Mouse (Mus musculus): ENCODE data around the gene Cep295. TPM values are rescaled to one million over a fixed set of nuclear protein-coding genes. Genes with fewer than 3 reads are reported as not detected.

The Cep295 gene
- polyA plus RNA-seq, 1 experiment from 2014 or later: 24.8 TPM

DNA sequence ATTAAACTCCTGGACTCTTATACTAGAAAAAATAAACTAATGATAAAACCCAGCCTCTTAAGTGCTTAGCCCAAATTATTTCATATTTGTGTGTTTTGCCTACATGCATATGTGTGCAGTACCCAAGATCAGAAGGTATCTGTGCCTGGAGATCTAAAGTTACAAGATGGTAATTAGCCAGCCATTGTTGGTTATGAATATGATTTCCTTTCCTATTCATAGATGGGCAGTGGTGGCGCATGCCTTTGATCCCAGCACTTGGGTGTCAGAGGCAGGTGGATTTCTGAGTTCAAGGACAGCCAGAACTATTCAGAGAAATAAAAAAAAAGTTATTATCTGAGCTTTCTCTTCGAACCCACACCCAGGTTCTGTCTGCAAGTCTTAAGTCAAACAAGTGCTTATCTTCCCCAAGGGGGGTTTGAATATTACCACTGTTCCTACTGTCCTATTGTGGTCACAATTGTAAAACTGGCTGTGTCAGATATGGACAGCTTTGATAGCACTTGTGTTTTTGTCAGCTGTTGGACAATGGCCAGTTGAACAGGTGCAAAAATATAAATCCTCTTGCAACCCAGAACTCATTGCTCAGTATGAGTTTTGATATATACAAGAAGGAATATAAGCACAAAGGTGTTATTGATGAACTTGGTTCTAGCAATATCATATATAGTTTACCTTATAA, 45.4 kb downstream of the Cep295 start:
- H3K4me1 ChIP-seq (replicated peaks; ENCODE audit: control insufficient read depth, insufficient read depth, low read length): no peaks in the 10 kb centered on the region; the same call in 1 of the 2 replicates
- H3K36me3 ChIP-seq (ENCODE audit: control insufficient read depth, insufficient read depth, low read length): peaks cover 36% of the 10 kb centered on the region

GRCm38 (mm10) chr9:15310179-15310578, 47.4 kb downstream of the Cep295 start:
- H3K4me1 ChIP-seq (replicated peaks; ENCODE audit: control insufficient read depth, insufficient read depth, low read length): no peaks in the 10 kb centered on the region; the same call in 1 of the 2 replicates
- H3K4me2 ChIP-seq (replicated peaks; ENCODE audit: low read depth, low read length): no peak overlapping the region
- H3K27ac ChIP-seq (ENCODE audit: low read depth, low read length): no peak overlapping the region
- H3K36me3 ChIP-seq (ENCODE audit: control insufficient read depth, insufficient read depth, low read length): peaks cover 32% of the 10 kb centered on the region
- H3K4me3 ChIP-seq (ENCODE audit: low read depth, low read length): no peak overlapping the region
- H3K27me3 ChIP-seq (ENCODE audit: control insufficient read depth, insufficient read depth, low read length): no peaks in the 10 kb centered on the region
- no peak overlapping the region for H3K9ac ChIP-seq (ENCODE audit: low read depth, low read length)
- DNase-seq (ENCODE audit: low spot score) (no peak), ATAC-seq (ENCODE audit: low FRiP score) (no peak)
- no peaks in the 10 kb centered on the region for H3K9me3 ChIP-seq (ENCODE audit: control insufficient read depth, low read length)
- WGBS: 95% methylated on average over 1 of the region's 1 CpGs

More for the DNA sequence above, 45.4 kb downstream of the Cep295 start:
- no peak for DNase-seq (ENCODE audit: low spot score)
- Histone ChIP-seq H3K27ac (ENCODE audit: low read depth, low read length) (no peak overlapping the region), H3K4me3 (ENCODE audit: low read depth, low read length) (no peak overlapping the region), H3K9me3 (ENCODE audit: control insufficient read depth, low read length) (no peaks in the 10 kb centered on the region), H3K4me2 (replicated peaks; ENCODE audit: low read depth, low read length) (no peak overlapping the region), H3K9ac (ENCODE audit: low read depth, low read length) (no peak overlapping the region), H3K27me3 (ENCODE audit: control insufficient read depth, insufficient read depth, low read length) (no peaks in the 10 kb centered on the region)
- WGBS: 90% methylated on average over 2 of the region's 2 CpGs
- ATAC-seq (ENCODE audit: low FRiP score): no peak

DNA sequence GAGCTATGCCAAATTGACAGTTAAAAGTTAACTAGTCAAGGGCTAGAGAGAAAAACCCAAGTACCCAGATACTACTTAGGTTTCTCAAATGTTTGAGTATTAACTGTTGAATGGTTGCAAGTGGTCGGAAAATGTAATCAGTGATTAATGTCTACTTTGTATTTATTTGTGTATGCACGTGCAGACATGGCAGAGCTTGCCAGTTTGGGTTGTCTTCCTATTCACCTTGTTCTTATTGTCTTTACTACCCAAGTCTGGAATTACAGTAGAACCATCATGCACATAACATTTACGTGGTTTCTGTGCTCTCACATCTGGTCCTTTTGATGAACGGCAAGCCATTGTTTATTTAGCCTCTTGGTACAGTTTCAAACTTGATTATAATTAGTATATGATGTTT, 48.2 kb downstream of the Cep295 start:
- Histone ChIP-seq H3K4me1 (replicated peaks; ENCODE audit: control insufficient read depth, insufficient read depth, low read length) (no peaks in the 10 kb centered on the region; the same call in 1 of the 2 replicates), H3K4me2 (replicated peaks; ENCODE audit: low read depth, low read length) (no peak overlapping the region), H3K9me3 (ENCODE audit: control insufficient read depth, low read length) (no peaks in the 10 kb centered on the region), H3K9ac (ENCODE audit: low read depth, low read length) (no peak overlapping the region), H3K36me3 (ENCODE audit: control insufficient read depth, insufficient read depth, low read length) (peaks cover 25% of the 10 kb centered on the region), H3K27me3 (ENCODE audit: control insufficient read depth, insufficient read depth, low read length) (no peaks in the 10 kb centered on the region), H3K27ac (ENCODE audit: low read depth, low read length) (no peak overlapping the region), H3K4me3 (ENCODE audit: low read depth, low read length) (no peak overlapping the region)
- DNase-seq (ENCODE audit: low spot score): no peak
- no peak for ATAC-seq (ENCODE audit: low FRiP score)
- WGBS: 86% methylated on average over 4 of the region's 4 CpGs

DNA sequence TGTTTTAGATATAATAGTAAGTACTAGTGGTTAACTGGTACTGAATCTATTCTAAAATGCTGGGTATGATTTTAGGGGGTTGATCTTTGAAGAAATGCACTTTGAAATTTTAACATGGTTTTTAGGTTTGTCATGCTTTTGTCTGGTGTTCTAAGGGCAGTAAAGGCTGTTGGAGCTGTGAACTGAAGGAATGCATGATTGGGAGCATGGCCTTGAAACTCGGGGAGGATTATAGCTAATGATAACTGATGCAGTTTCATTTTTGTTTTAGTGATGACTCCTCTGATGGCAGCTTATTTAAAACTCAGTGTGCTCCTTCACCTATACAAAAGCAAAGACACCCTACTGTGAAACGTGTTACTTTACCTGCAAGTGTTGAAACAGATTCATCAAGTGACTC, 49.3 kb downstream of the Cep295 start:
- H3K27me3 ChIP-seq (ENCODE audit: control insufficient read depth, insufficient read depth, low read length): no peaks in the 10 kb centered on the region
- peaks cover 13% of the 10 kb centered on the region for H3K36me3 ChIP-seq (ENCODE audit: control insufficient read depth, insufficient read depth, low read length)
- ATAC-seq (ENCODE audit: low FRiP score): no peak
- no peak for DNase-seq (ENCODE audit: low spot score)
- H3K9me3 ChIP-seq (ENCODE audit: control insufficient read depth, low read length): no peaks in the 10 kb centered on the region
- no peak overlapping the region for H3K4me3 ChIP-seq (ENCODE audit: low read depth, low read length)
- WGBS: 64% methylated on average over 2 of the region's 2 CpGs
- no peak overlapping the region for H3K9ac ChIP-seq (ENCODE audit: low read depth, low read length)
- no peak overlapping the region for H3K27ac ChIP-seq (ENCODE audit: low read depth, low read length)
- no peaks in the 10 kb centered on the region; the same call in 1 of the 2 replicates for H3K4me1 ChIP-seq (replicated peaks; ENCODE audit: control insufficient read depth, insufficient read depth, low read length)
- no peak overlapping the region for H3K4me2 ChIP-seq (replicated peaks; ENCODE audit: low read depth, low read length)

DNA sequence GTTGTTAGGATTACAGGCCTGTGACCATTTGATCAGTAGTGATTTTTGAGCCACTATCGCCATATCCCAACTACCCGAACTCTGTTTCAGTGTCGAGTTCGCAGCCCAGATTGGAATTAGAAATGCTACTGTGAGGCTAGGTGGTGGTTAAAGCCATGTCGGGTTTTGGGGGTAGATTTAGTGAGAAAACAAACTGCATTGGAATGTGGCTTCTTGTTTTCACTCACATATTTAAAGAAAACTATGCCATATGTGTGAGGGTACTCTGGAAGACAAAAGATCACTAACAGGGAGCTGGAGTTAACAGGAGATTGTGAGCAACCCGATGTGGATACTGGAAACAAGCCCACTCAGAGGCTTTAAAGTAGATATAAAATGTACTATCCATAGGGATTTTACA, 50.3 kb downstream of the Cep295 start:
- Histone ChIP-seq H3K36me3 (ENCODE audit: control insufficient read depth, insufficient read depth, low read length) (peaks cover 10% of the 10 kb centered on the region; the same call in 1 of the 2 replicates), H3K4me1 (replicated peaks; ENCODE audit: control insufficient read depth, insufficient read depth, low read length) (no peaks in the 10 kb centered on the region; the same call in 1 of the 2 replicates), H3K9ac (ENCODE audit: low read depth, low read length) (peak overlapping the region; percentile 94), H3K27me3 (ENCODE audit: control insufficient read depth, insufficient read depth, low read length) (no peaks in the 10 kb centered on the region), H3K27ac (ENCODE audit: low read depth, low read length) (no peak overlapping the region), H3K4me2 (replicated peaks; ENCODE audit: low read depth, low read length) (peak overlapping the region; percentile 77), H3K4me3 (ENCODE audit: low read depth, low read length) (peak overlapping the region; percentile 87), H3K9me3 (ENCODE audit: control insufficient read depth, low read length) (no peaks in the 10 kb centered on the region)
- WGBS: 6% methylated on average over 6 of the region's 6 CpGs
- no peak for ATAC-seq (ENCODE audit: low FRiP score)
- DNase-seq (ENCODE audit: low spot score): no peak

- ATAC-seq (ENCODE audit: low FRiP score): peak; percentile 89
- Histone ChIP-seq H3K4me1 (replicated peaks; ENCODE audit: control insufficient read depth, insufficient read depth, low read length) (no peaks in the 10 kb centered on the region; the same call in 1 of the 2 replicates), H3K9ac (ENCODE audit: low read depth, low read length) (peak within 1 kb of the TSS; percentile 94), H3K27me3 (ENCODE audit: control insufficient read depth, insufficient read depth, low read length) (no peaks in the 10 kb centered on the region), H3K27ac (ENCODE audit: low read depth, low read length) (peak within 1 kb of the TSS; percentile 87), H3K4me2 (replicated peaks; ENCODE audit: low read depth, low read length) (peak within 1 kb of the TSS; percentile 77), H3K9me3 (ENCODE audit: control insufficient read depth, low read length) (no peaks in the 10 kb centered on the region), H3K36me3 (ENCODE audit: control insufficient read depth, insufficient read depth, low read length) (peaks cover 6% of the 10 kb centered on the region; the same call in 1 of the 2 replicates), H3K4me3 (ENCODE audit: low read depth, low read length) (peak within 1 kb of the TSS; percentile 87)
- under 1% methylated on average over 35 of the region's 35 CpGs for WGBS
- no peak for DNase-seq (ENCODE audit: low spot score)
These were observed 51.0 kb downstream of the Cep295 start, which contains the start of gene 4931406C07Rik for GRCm38 (mm10) chr9:15306398-15307119. 4931406C07Rik (minus strand) TSS chr9:15306448.

DNA sequence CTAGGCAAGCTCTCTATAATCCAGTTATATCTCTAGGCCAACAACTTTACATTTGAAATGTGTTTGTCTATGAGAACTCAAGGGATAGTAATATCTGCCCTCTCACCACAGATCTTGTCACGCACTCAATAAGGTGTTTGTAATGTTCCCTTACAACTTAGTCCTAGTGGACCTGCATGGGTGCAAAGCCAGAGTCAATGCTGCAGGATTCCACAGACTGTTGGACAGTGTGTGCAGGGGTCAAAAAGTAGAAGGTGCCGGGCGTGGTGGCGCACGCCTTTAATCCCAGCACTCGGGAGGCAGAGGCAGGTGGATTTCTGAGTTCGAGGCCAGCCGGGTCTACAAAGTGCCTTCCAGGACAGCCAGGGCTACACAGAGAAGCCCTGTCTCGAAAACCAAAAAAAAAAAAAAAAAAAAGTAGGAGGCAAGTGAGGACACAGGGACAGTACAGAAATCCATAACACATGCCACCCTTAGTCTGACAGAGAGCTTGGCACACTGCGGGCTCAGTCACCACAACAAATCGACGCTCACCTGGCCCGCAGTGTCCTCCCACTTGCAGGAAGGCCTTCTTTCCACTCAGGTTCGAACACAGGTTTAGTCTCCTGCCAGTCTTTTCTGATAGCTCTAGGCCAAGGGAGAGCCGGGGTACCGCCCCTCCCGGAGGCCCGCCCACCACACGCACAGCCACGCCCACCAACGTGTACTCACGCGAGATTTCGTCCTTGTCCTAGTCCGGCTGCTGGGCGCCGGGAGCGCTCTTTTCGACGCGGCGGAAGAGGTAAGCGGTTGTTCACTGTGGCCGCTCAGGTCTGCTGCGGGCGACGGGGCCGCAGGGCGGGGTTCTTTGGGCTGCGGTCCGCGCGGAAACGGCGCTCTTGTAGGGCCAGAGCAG, 51.8 kb downstream of the Cep295 start, which contains the start of gene Taf1d:
Taf1d (plus strand) TSS at position 712 of the 895 bp plus-strand sequence.
- Histone ChIP-seq H3K27me3 (ENCODE audit: control insufficient read depth, insufficient read depth, low read length) (no peaks in the 10 kb centered on the region), H3K4me2 (replicated peaks; ENCODE audit: low read depth, low read length) (peak within 1 kb of the TSS; percentile 77), H3K27ac (ENCODE audit: low read depth, low read length) (peak within 1 kb of the TSS; percentile 87), H3K4me1 (replicated peaks; ENCODE audit: control insufficient read depth, insufficient read depth, low read length) (no peaks in the 10 kb centered on the region; the same call in 1 of the 2 replicates), H3K9me3 (ENCODE audit: control insufficient read depth, low read length) (no peaks in the 10 kb centered on the region), H3K9ac (ENCODE audit: low read depth, low read length) (peak within 1 kb of the TSS; percentile 94), H3K4me3 (ENCODE audit: low read depth, low read length) (peak within 1 kb of the TSS; percentile 87), H3K36me3 (ENCODE audit: control insufficient read depth, insufficient read depth, low read length) (peaks cover 6% of the 10 kb centered on the region; the same call in 1 of the 2 replicates)
- peak; percentile 97 for DNase-seq (ENCODE audit: low spot score)
- 13% methylated on average over 45 of the region's 45 CpGs for WGBS
- ATAC-seq (ENCODE audit: low FRiP score): peak; percentile 99

GRCm38 (mm10) chr9:15302881-15303280, 54.7 kb downstream of the Cep295 start:
- no peak overlapping the region for H3K4me2 ChIP-seq (replicated peaks; ENCODE audit: low read depth, low read length)
- no peak for ATAC-seq (ENCODE audit: low FRiP score)
- WGBS: 79% methylated on average over 2 of the region's 2 CpGs
- H3K27ac ChIP-seq (ENCODE audit: low read depth, low read length): no peak overlapping the region
- DNase-seq (ENCODE audit: low spot score): no peak
- no peaks in the 10 kb centered on the region for H3K4me1 ChIP-seq (replicated peaks; ENCODE audit: control insufficient read depth, insufficient read depth, low read length)
- no peaks in the 10 kb centered on the region for H3K27me3 ChIP-seq (ENCODE audit: control insufficient read depth, insufficient read depth, low read length)
- no peak overlapping the region for H3K4me3 ChIP-seq (ENCODE audit: low read depth, low read length)
- no peaks in the 10 kb centered on the region for H3K36me3 ChIP-seq (ENCODE audit: control insufficient read depth, insufficient read depth, low read length)
- H3K9ac ChIP-seq (ENCODE audit: low read depth, low read length): no peak overlapping the region
- no peaks in the 10 kb centered on the region for H3K9me3 ChIP-seq (ENCODE audit: control insufficient read depth, low read length)
